Mouse (Mus musculus) thymus, adult 2 months (tissue): ENCODE measurements around the gene Ror1.

Source experiments
- CTCF ChIP-seq: fragments of 200-500 bp; IDR thresholded peaks from 2 replicates; pipeline ENCODE4 v1.5.1; 2012; ENCODE audit warnings: mild to moderate bottlenecking, control low read depth, low read length, moderate library complexity, borderline replicate concordance; ENCODE audit not compliant: control insufficient read depth, poor library complexity, insufficient read depth; ENCODE audit errors: extremely low read depth
- POLR2A ChIP-seq: fragments of 200-500 bp; IDR thresholded peaks from 2 replicates; pipeline ENCODE4 v1.6.1; 2012; ENCODE audit warnings: mild to moderate bottlenecking, low read length, control low read depth, moderate library complexity; ENCODE audit not compliant: control insufficient read depth, poor library complexity, insufficient read depth; ENCODE audit errors: extremely low read depth

- no peak for TF ChIP-seq CTCF
- no peak for TF ChIP-seq POLR2A
These were observed 204.6 kb downstream of the Ror1 start for GRCm38 (mm10) chr4:100300171-100300570.
